Mouse (Mus musculus) fibroblast of lung, adult 2 months (primary cell): ENCODE results near the gene Atg2a.

ENCODE experiments used
- DNase-seq: peaks from one replicate; pipeline ENCODE4 v3.0.0-alpha.2; 2011; ENCODE audit warnings: low read depth

Atg2a gene

DNA sequence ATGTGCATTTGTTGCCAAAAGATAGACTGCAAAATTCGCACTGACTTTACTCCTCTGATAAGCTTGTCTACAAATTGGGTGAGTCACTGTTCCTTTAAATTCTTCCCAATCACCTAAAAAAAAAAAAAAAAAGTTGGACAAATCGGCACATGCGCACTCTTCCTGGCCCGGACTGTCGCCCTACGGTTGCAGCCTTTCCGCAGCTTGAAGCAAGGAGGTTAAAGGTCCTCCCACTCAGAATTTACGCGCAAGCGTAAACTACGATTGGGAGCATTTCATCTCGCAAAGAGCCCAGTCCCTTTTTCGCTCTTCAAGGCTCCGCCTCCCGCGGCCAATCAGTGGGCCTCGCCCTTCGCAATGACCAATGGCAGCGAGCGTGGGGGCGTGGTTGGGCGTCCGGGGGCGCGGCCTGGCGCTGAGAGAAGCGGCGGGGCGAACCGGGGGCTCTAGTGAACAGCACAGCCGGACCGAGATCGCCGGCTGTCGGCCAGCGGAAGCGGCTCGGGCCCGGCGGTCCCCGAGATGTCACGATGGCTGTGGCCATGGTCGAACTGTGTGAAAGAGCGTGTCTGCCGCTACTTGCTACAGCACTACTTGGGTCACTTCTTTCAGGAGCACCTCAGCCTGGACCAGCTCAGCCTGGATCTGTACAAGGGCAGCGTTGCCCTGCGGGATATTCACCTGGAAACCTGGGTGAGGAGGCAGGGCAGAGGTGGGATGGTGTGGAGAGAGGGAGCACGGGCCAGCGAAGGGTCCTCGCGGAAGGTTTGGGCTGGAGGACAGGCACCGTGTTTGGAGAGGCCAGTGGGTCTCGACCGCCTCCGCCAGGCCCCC, at the start of gene Atg2a:
Gene Atg2a (plus strand): TSS at position 395 of the 834 bp plus-strand sequence.
- DNase-seq, result peak; percentile 99

DNA sequence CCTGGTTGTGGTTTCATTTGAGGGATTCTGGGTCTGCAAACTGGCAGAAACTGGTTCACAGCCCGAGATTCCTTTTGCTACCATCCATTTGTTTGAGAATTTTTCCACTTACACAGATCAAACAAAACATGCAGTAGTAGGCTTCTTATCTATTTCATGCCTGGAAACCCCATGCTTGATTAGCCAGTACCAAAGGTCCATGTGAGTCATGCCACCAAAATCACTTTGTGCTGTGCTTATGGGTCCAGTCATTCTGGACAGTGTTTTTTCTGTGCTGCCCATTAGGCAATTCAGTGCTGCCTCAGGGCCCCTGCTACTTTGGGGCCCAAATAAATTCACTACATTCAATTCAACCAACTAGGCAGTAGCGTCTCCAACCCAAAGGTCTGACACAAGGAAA, 37.2 kb upstream of the Atg2a start:
- no peak for DNase-seq

DNA sequence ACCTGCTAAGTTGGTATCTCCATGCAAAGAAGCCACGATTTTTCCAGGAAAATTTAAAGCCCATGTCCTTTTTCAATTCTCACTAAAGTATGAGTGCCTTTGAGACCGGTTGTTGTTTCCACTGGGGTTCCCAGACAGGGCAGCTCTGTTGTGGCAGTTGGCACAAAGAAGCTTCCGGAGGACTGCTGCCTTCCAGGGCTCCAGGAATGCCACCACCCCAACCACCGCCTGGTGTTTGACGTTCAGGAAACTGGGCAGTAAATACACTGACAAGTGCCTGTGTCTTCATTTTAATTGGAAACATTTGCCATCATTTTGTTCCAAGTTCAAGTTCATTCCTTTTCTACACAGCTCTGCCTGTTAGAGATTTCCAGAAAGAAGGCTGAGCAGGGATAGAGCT, 34.8 kb upstream of the Atg2a start:
- DNase-seq, result peak; percentile 67

DNA sequence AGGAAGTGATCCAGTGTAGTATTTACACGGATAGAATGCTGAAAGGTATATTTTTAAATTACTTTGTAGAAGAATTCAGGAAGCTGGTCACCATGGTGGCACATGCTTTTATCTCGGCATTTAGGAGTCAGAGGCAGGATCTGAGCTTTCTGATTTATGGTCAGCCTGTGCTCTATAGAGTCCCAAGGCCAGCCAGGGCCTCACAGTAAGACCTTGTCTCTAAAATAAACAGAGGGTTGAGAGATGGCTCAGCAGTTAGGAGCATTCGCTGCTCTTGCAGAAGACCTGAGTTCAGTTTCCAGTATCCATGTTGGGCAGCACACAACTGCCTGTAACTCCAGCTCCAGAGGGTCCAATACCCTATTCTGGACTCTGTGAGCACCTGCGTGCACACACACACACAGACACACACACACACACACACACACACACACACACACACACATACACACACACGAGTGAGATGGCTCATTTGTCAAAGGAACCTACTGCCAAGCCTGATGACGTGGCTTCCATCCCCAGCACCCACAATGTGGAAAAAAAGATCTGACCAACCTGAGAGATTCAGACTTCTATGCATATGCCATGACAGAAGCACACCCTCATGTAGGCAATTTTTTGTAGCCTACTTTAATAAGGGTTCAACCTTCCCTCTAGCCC, 25.3 kb upstream of the Atg2a start:
- no peak for DNase-seq

DNA sequence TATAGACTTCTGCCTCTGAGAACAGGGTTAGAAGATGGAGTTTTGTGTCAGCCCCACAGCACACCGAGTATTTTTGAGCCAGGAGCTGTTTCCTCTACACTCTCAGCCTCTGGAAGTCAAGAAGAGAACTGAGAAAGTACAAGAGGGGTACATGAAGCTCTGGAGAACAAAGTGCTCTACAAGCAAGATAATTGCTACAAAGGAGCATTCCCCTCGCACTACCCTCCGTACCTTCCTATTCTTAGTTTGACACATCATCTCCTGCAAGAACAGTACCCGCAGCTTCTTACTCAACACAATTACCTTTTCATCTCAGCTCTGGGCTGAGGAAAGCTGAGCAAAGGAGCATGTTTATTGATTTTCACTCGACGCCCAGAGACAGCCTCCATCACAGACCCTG, 22.9 kb upstream of the Atg2a start:
- no peak for DNase-seq

GRCm38 (mm10) chr19:6226135-6226534, 15.3 kb upstream of the Atg2a start, which contains the start of gene Gpha2:
Gpha2 (plus strand) TSS chr19:6226380.
- no peak for DNase-seq

DNA sequence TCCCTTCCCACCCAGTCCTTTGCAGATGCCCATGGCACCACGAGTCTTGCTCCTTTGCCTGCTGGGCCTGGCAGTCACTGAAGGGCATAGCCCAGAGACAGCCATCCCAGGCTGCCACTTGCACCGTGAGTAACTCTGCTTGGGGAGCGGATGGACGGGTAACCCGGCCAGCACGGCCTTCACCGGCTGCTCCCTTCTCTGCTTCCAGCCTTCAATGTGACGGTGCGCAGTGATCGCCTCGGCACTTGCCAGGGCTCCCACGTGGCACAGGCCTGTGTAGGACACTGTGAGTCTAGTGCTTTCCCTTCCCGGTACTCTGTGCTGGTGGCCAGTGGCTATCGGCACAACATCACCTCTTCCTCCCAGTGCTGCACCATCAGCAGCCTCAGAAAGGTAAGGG, 14.7 kb upstream of the Atg2a start:
- DNase-seq, result no peak

GRCm38 (mm10) chr19:6227864-6228263, 13.6 kb upstream of the Atg2a start:
- no peak for DNase-seq

DNA sequence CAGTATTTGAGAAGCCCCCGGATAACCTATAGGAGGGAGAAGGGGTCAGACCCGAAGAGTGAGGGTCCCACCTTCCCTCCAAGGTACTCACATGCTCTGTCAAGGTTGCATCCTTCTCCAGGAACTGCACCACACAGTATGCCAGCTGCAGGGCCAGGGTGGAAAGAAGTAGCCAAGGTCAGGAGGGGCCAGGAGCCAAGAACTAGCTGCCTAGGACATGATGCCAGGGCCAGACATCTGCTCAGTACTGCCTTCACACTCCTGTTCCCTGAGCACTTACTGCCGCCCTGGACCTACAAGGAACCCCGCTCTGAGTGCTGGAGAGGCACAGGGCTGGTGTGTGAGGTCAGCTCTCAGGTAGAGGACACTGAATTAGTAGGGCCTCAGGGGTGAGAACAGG, 11.1 kb upstream of the Atg2a start:
- no peak for DNase-seq

DNA sequence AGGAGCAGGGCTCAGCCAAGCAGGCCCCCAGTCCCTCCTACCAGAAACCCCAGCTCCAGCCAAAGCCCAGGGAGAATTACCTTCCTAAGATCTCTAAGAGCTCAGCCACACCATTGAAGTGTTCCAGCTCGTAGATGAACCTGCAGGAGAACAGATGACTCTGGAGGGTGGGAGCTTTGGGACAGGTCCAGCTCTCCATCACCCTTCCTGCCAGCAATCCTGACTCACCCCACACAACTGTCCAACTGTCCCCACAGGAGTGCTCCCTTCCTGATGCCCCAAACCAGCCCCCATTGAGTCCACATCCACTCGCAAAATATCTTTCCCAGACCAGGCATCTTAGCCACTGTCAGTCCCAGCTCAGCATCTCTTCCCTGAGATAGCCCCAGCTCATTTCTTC, 10.4 kb upstream of the Atg2a start:
- DNase-seq, result no peak

DNA sequence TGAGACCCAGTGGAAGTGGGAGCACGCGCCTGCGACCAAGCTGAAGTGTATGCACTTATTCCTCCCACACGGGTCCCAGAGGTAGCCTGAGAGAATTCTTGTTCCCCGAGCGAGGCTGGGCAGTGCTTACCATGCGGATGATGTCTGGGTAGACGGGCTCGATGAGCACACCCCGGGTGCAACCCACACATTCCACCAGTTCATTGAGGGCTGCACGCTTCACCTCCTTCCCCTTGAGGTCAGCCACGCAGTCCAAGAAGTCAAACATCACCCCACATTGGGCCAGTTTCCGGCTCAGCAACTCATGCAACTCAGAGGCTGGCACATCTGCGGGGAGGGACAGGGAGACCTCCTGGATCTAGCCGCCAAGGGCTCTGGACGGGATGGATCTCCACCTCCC, 7.8 kb upstream of the Atg2a start:
- DNase-seq, result no peak

- DNase-seq, result no peak
Observed at GRCm38 (mm10) chr19:6234337-6235083, 7.0 kb upstream of the Atg2a start.

- peak; percentile 65 for DNase-seq
Observed at GRCm38 (mm10) chr19:6235084-6236052, 6.1 kb upstream of the Atg2a start, which contains the start of gene Ppp2r5b. Ppp2r5b (minus strand) TSS chr19:6235872.

DNA sequence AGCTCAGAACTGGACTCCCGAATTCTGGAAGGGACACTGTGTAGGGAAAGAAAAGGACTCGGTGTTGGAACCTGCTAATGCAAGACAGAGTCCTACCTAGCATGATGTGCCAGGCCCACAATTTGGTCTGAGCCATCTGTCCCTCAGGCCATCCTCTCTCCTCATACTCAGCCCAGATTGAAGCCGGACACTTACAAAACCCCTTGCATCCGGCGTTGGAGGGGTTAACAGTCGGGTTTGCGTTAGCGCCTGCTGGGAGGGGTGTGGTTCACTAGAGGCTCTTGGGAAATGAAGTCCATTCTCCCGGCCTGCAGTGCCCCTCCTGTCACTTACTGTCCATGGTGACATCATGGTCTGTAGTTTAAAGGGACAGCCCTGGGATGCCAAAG, 5.4 kb upstream of the Atg2a start:
- peak; percentile 73 for DNase-seq

GRCm38 (mm10) chr19:6236842-6237241, 4.6 kb upstream of the Atg2a start:
- no peak for DNase-seq

- no peak for DNase-seq
Observed at GRCm38 (mm10) chr19:6238740-6239139, 2.7 kb upstream of the Atg2a start.

- no peak for DNase-seq
Observed at GRCm38 (mm10) chr19:6240136-6240535, 1.3 kb upstream of the Atg2a start.

DNA sequence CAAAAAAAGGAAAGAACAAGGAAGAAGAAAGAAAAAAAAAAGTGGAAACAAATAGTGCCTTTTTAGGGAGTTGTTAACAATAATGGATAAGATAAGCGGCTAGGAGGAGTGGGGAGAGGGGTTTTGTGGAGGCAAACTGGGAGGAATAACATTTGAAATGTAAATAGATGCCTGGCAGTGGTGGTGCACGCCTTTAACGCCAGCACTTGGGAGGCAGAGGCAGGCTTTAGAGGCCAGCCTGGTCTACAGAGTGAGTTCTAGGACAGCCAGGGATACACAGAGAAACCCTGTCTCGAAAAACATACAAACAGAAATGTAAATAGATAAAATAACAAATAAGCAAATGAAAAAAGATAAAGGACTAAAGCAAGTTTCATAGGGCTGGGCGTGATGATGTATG, 743 bp upstream of the Atg2a start:
- no peak for DNase-seq

DNA sequence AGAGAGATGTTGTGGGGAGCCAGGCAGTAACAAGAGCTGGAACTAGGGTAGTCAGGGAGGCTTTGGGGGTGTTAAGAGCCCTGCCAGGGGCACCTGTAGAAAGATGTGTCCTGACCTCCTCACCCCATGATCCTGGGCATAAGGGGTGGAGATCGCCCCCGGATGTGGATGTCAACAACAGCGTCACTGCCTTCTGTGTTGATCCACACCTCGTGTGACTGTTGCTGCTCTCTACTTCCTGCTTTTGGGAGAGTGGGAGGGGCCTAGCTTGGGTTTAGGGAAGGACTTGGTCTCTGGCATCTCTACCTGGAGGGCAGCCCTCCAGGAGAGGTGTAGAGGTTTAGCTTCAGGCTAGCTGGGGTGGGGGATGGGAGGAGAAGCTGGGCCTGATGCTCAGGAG, 813 bp downstream of the Atg2a start:
- DNase-seq, result peak; percentile 33

- no peak for DNase-seq
Observed at GRCm38 (mm10) chr19:6243226-6243625, 1.8 kb downstream of the Atg2a start.

- DNase-seq, result no peak
Observed at GRCm38 (mm10) chr19:6245806-6246205, 4.3 kb downstream of the Atg2a start.
